Mouse (Mus musculus) liver, embryonic 14.5 days (tissue): ENCODE data around the gene Rab35.

Experiments
- CTCF ChIP-seq: IDR thresholded peaks from 2 replicates; pipeline ENCODE4 v1.5.1; 2016; ENCODE audit warnings: antibody characterized with exemption, low read depth, control low read depth
- EP300 ChIP-seq: IDR thresholded peaks from 2 replicates; pipeline ENCODE4 v1.6.1; 2016; ENCODE audit warnings: antibody characterized with exemption, low read depth

GRCm38 (mm10) chr5:115668986-115669385 lies 37.3 kb downstream of the Rab35 start:
- TF ChIP-seq CTCF, result no peak
- TF ChIP-seq EP300, result no peak
